Mouse (Mus musculus) CH12.LX (cell line): ENCODE measurements at regions not wholly inside any gene's neighbourhood (a gene's known extent, or its start where the extent isn't known, plus 50 kb on each side); places are given as distances from the start of the nearest gene placed in this dataset.

ENCODE experiments used
- E2F4 ChIP-seq: IDR thresholded peaks from 2 replicates; pipeline ENCODE4 v1.6.1; 2011; ENCODE audit warnings: low read depth, low read length, improper control_type of control experiment; ENCODE audit not compliant: insufficient replicate concordance
- EP300 ChIP-seq: IDR thresholded peaks from 2 replicates; pipeline ENCODE4 v1.6.1; 2011; ENCODE audit warnings: low read length, improper control_type of control experiment
- ETS1 ChIP-seq: conservative IDR thresholded peaks from 2 replicates; pipeline ENCODE4 v1.6.1; 2012; ENCODE audit warnings: low read depth, mild to moderate bottlenecking, inconsistent platforms, low read length, improper control_type of control experiment, moderate library complexity
- GABPA ChIP-seq: IDR thresholded peaks from 2 replicates; pipeline ENCODE4 v1.6.1; 2012; ENCODE audit warnings: low read depth, low read length, improper control_type of control experiment, inconsistent platforms; ENCODE audit not compliant: insufficient replicate concordance
- HCFC1 ChIP-seq: IDR thresholded peaks from 2 replicates; pipeline ENCODE4 v1.6.1; 2012; ENCODE audit warnings: low read depth, mild to moderate bottlenecking, inconsistent platforms, low read length, improper control_type of control experiment
- KAT2A ChIP-seq: IDR thresholded peaks from 2 replicates; pipeline ENCODE4 v1.6.1; 2012; ENCODE audit warnings: low read length, improper control_type of control experiment, inconsistent platforms; ENCODE audit not compliant: insufficient replicate concordance
- POLR2A ChIP-seq: IDR thresholded peaks from 2 replicates; pipeline ENCODE4 v1.6.1; 2011; ENCODE audit warnings: low read depth, mild to moderate bottlenecking, improper control_type of control experiment, low read length
- TBP ChIP-seq: conservative IDR thresholded peaks from 2 replicates; pipeline ENCODE4 v1.6.1; 2011; ENCODE audit warnings: low read depth, low read length, improper control_type of control experiment
- USF1 ChIP-seq: IDR thresholded peaks from 2 replicates; pipeline ENCODE4 v1.6.1; 2014; ENCODE audit warnings: low read depth, mild to moderate bottlenecking, inconsistent platforms, low read length, improper control_type of control experiment
- USF2 ChIP-seq: conservative IDR thresholded peaks from 2 replicates; pipeline ENCODE4 v1.6.1; 2011; ENCODE audit warnings: low read depth, low read length, improper control_type of control experiment
- ZKSCAN1 ChIP-seq: IDR thresholded peaks from 2 replicates; pipeline ENCODE4 v1.6.1; 2012; ENCODE audit warnings: low read depth, inconsistent platforms, low read length, improper control_type of control experiment, borderline replicate concordance
- ZNF384 ChIP-seq: IDR thresholded peaks from 2 replicates; pipeline ENCODE4 v1.6.1; 2012; ENCODE audit warnings: low read depth, low read length, improper control_type of control experiment, inconsistent platforms

DNA sequence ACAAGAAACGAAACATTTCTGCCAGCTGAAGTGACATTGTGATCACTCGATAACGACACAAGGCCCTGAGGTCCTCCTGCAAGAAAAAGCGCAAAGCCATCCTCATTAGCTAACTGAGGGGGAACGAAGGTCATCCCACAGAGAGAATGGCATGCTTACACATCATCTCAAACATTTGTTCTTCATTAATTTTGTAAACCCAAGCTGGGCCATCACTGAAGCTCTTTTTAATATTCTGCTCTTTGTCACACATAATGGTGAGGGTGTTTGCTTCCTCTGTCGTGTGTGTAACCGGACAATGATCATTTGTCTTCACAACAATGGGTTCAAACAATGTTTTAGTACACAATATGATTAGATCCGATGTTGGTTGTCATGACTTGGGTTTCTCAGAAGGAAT is 1217.9 kb downstream of the Mat2b start:
- no peak for TF ChIP-seq TBP
- TF ChIP-seq KAT2A: no peak
- no peak for TF ChIP-seq ZKSCAN1
- TF ChIP-seq GABPA: no peak
- no peak for TF ChIP-seq ETS1
- TF ChIP-seq EP300: no peak
- TF ChIP-seq POLR2A: no peak
- TF ChIP-seq E2F4: no peak
- no peak for TF ChIP-seq ZNF384
- TF ChIP-seq HCFC1: no peak
- no peak for TF ChIP-seq USF2
- no peak for TF ChIP-seq USF1
